ENCODE assay signal across 13 mouse cellular contexts in the genomic region with DNA sequence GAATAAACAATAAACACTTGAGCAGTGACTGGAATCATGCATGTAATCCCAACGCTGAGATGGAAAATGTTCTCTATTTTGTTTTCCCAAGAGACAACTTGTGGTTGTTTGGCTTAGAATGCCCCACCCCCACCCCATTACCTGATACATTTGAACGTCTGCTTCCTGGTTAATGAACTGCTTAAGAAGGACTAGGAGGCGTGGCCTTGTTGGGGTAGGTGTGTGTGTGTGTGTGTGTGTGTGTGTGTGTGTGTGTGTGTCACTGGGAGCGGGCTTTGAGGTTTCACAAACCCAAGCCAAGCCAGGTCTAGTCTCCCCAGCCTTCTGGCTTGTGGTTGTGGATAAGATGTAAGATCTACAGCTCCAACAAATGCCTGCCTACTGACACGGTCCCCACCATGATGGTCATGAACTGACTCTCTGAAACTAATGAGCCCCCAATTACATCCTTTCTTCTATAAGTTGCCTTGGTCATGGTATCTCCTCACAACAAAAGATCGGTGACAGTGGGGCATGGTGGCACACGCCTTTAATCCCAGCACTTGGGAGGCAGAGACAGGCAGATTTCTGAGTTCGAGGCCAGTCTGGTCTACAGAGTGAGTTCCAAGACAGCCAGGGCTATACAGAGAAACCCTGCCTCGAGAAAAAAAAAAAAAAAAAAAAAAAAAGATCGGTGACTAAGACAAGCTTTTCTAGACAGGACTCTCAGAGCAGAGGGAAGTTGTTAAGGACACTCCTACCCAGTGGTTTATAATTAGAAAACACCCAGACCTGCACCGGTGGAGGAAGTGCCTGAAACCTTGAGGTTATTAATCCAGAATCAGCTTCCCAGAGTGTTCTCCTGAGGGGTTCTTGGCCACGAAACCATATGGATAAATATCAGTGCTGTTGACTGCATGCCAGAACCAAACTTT. TPM values are rescaled to one million over a fixed set of nuclear protein-coding genes. Genes with fewer than 3 reads are reported as not detected.
DNase-seq lines count a peak whose midpoint lies in the region; ATAC-seq and TF ChIP-seq lines count a peak whose summit lies in the region.
"Had no signal": no experiment of that assay in that cellular context is flagged by ENCODE, and none has a peak within 500 bp of the region (broad histone marks: within the 10 kb centered on the region; RNA-seq: fewer than 3 reads in every experiment).

No protein-coding gene starts in this region.

- peak overlapping the region; percentile 64 for H3K4me2 ChIP-seq in forebrain, embryonic 12.5 days
- H3K4me2 ChIP-seq in forebrain, postnatal 0 days (ENCODE audit: low read depth), result no peak overlapping the region
- H3K4me2 ChIP-seq in neural tube, embryonic 12.5 days (replicated peaks), result no peak overlapping the region
- no peak overlapping the region for H3K4me2 ChIP-seq in neural tube, embryonic 15.5 days
- peak overlapping the region; percentile 75 for H3K4me2 ChIP-seq in liver, embryonic 13.5 days

- no peak overlapping the region for H3K4me3 ChIP-seq in forebrain, embryonic 12.5 days (replicated peaks)
- H3K4me3 ChIP-seq in forebrain, postnatal 0 days (ENCODE audit: low read depth, low read length), result no peak overlapping the region
- H3K4me3 ChIP-seq in neural tube, embryonic 12.5 days, result 0 out of 2 replicates have a peak overlapping the region, but pooled peaks have one; percentile 77
- H3K4me3 ChIP-seq in neural tube, embryonic 15.5 days (replicated peaks), result no peak overlapping the region
- peak overlapping the region; percentile 84 for H3K4me3 ChIP-seq in liver, embryonic 13.5 days (replicated peaks)

- H3K27ac ChIP-seq in forebrain, embryonic 12.5 days, result no peak overlapping the region
- no peak overlapping the region for H3K27ac ChIP-seq in forebrain, postnatal 0 days (ENCODE audit: low read depth, low read length)
- H3K27ac ChIP-seq in neural tube, embryonic 12.5 days, result no peak overlapping the region
- H3K27ac ChIP-seq in neural tube, embryonic 15.5 days (replicated peaks), result no peak overlapping the region
- peak overlapping the region; percentile 92; the same call in 1 of the 2 replicates for H3K27ac ChIP-seq in liver, embryonic 13.5 days

- no peaks in the 10 kb centered on the region for H3K27me3 ChIP-seq in forebrain, embryonic 12.5 days
- no peaks in the 10 kb centered on the region for H3K27me3 ChIP-seq in forebrain, postnatal 0 days (ENCODE audit: insufficient read depth, low read length)
- H3K27me3 ChIP-seq in neural tube, embryonic 12.5 days (replicated peaks), result no peaks in the 10 kb centered on the region
- H3K27me3 ChIP-seq in neural tube, embryonic 15.5 days (replicated peaks), result no peaks in the 10 kb centered on the region
- 0 out of 2 replicates have a peak, but pooled peaks cover under 1% of the 10 kb centered on the region for H3K27me3 ChIP-seq in liver, embryonic 13.5 days
- no peaks in the 10 kb centered on the region for H3K27me3 ChIP-seq in splenic B cell, adult 2 months (ENCODE audit: control insufficient read depth, insufficient read depth, low read length, poor library complexity, severe bottlenecking)
- H3K27me3 ChIP-seq: embryonic facial prominence, embryonic 12.5 days had no signal

- no peak for TF ChIP-seq CTCF in forebrain, postnatal 0 days (IDR thresholded peaks at IDR 0.05; ENCODE audit: low read depth)

- DNase-seq in forebrain, postnatal 0 days, result no peak
- no peak for DNase-seq in liver, embryonic 13.5 days
- DNase-seq in splenic B cell, adult 2 months (ENCODE audit: low read depth, low spot score), result peak; percentile 43
- DNase-seq in embryo, embryonic 11 days, result no peak

- H3K36me3 ChIP-seq in forebrain, embryonic 12.5 days (replicated peaks), result no peaks in the 10 kb centered on the region; the same call in 1 of the 2 replicates
- H3K36me3 ChIP-seq in forebrain, postnatal 0 days (ENCODE audit: insufficient read depth), result no peaks in the 10 kb centered on the region
- H3K36me3 ChIP-seq in neural tube, embryonic 12.5 days, result no peaks in the 10 kb centered on the region
- no peaks in the 10 kb centered on the region for H3K36me3 ChIP-seq in neural tube, embryonic 15.5 days
- H3K36me3 ChIP-seq in liver, embryonic 13.5 days, result peaks cover 4% of the 10 kb centered on the region; the same call in 1 of the 2 replicates
- H3K36me3 ChIP-seq in splenic B cell, adult 2 months (ENCODE audit: control insufficient read depth, insufficient read depth, low read length, poor library complexity, severe bottlenecking), result no peaks in the 10 kb centered on the region
- H3K36me3 ChIP-seq: embryonic facial prominence, embryonic 12.5 days had no signal

- no peaks in the 10 kb centered on the region for H3K9me3 ChIP-seq in forebrain, embryonic 12.5 days
- no peaks in the 10 kb centered on the region for H3K9me3 ChIP-seq in forebrain, postnatal 0 days (ENCODE audit: low read length)
- no peaks in the 10 kb centered on the region for H3K9me3 ChIP-seq in neural tube, embryonic 12.5 days
- no peaks in the 10 kb centered on the region for H3K9me3 ChIP-seq in neural tube, embryonic 15.5 days (replicated peaks)
- H3K9me3 ChIP-seq in liver, embryonic 13.5 days (replicated peaks), result no peaks in the 10 kb centered on the region
- H3K9me3 ChIP-seq: embryonic facial prominence, embryonic 12.5 days had no signal

- ATAC-seq in forebrain, embryonic 12.5 days (ENCODE audit: low FRiP score), result no peak
- ATAC-seq in forebrain, postnatal 0 days, result no peak
- no peak for ATAC-seq in neural tube, embryonic 12.5 days (ENCODE audit: low FRiP score, low read depth)
- no peak for ATAC-seq in neural tube, embryonic 15.5 days (ENCODE audit: low FRiP score)
- no peak for ATAC-seq in liver, embryonic 13.5 days (ENCODE audit: low read depth)
- ATAC-seq in inflammation-experienced regulatory T-cells, adult 6 months, result no peak

- 84% methylated on average over 12 of the region's 12 CpGs for WGBS in forebrain, embryonic 12.5 days
- WGBS in forebrain, postnatal 0 days, result 79% methylated on average over 12 of the region's 12 CpGs
- 84% methylated on average over 12 of the region's 12 CpGs for WGBS in neural tube, embryonic 12.5 days
- WGBS in neural tube, embryonic 15.5 days, result 72% methylated on average over 11 of the region's 12 CpGs
- WGBS in liver, embryonic 13.5 days (ENCODE audit: insufficient replicate concordance), result 46% methylated on average over 12 of the region's 12 CpGs

- H3K9ac ChIP-seq in forebrain, embryonic 12.5 days, result no peak overlapping the region
- H3K9ac ChIP-seq in forebrain, postnatal 0 days, result no peak overlapping the region
- no peak overlapping the region for H3K9ac ChIP-seq in neural tube, embryonic 12.5 days
- H3K9ac ChIP-seq in neural tube, embryonic 15.5 days (replicated peaks), result no peak overlapping the region
- no peak overlapping the region for H3K9ac ChIP-seq in liver, embryonic 13.5 days

- peaks cover 19% of the 10 kb centered on the region for H3K4me1 ChIP-seq in forebrain, embryonic 12.5 days
- H3K4me1 ChIP-seq in forebrain, postnatal 0 days (ENCODE audit: insufficient read depth), result 0 out of 2 replicates have a peak, but pooled peaks cover 5% of the 10 kb centered on the region
- peaks cover 13% of the 10 kb centered on the region for H3K4me1 ChIP-seq in neural tube, embryonic 12.5 days
- H3K4me1 ChIP-seq in neural tube, embryonic 15.5 days, result peaks cover 22% of the 10 kb centered on the region
- H3K4me1 ChIP-seq in liver, embryonic 13.5 days (replicated peaks), result peaks cover 63% of the 10 kb centered on the region

RNA-seq across cellular contexts. Expression of a gene that starts 1.0 kb away (rescaled TPM):
- polyA plus RNA-seq in forebrain, embryonic 12.5 days (2016; fragmentation: Nextera tagmentation; extraction: Ambion mirVana), result 109 and 114 TPM in 2 replicates
- 22.1 and 23.2 TPM in 2 replicates for total RNA-seq in forebrain, postnatal 0 days (2014; rRNA removed)
- 16.8 and 18.6 TPM in 2 replicates for polyA plus RNA-seq in forebrain, postnatal 0 days (2015; fragmentation: Nextera tagmentation; extraction: Ambion mirVana)
- 101 and 105 TPM in 2 replicates for polyA plus RNA-seq in neural tube, embryonic 12.5 days (2016; fragmentation: Nextera tagmentation; extraction: Ambion mirVana)
- polyA plus RNA-seq in neural tube, embryonic 15.5 days (2015; fragmentation: Nextera tagmentation; extraction: Ambion mirVana), result 19.1 and 23.8 TPM in 2 replicates
- 47.0 and 57.9 TPM in 2 replicates for polyA plus RNA-seq in liver, embryonic 13.5 days (2015; fragmentation: Nextera tagmentation; extraction: Ambion mirVana)
- polyA plus RNA-seq in inflammation-experienced regulatory T-cells, adult 6 months (2017; shearing (Covaris generic)), result 10 to 100 TPM; 40.8 to 58.9 (median 47.8) TPM

RNA-seq across cellular contexts. Expression of a gene that starts 17.3 kb away (rescaled TPM):
- not detected in 2 replicates for polyA plus RNA-seq in forebrain, embryonic 12.5 days (2016; fragmentation: Nextera tagmentation; extraction: Ambion mirVana)
- total RNA-seq in forebrain, postnatal 0 days (2014; rRNA removed), result not detected in 2 replicates
- not detected in 2 replicates for polyA plus RNA-seq in forebrain, postnatal 0 days (2015; fragmentation: Nextera tagmentation; extraction: Ambion mirVana)
- polyA plus RNA-seq in neural tube, embryonic 12.5 days (2016; fragmentation: Nextera tagmentation; extraction: Ambion mirVana), result not detected in 2 replicates
- polyA plus RNA-seq in neural tube, embryonic 15.5 days (2015; fragmentation: Nextera tagmentation; extraction: Ambion mirVana), result not detected in 2 replicates
- polyA plus RNA-seq in liver, embryonic 13.5 days (2015; fragmentation: Nextera tagmentation; extraction: Ambion mirVana), result not detected in 2 replicates
- polyA plus RNA-seq in inflammation-experienced regulatory T-cells, adult 6 months (2017; shearing (Covaris generic)), result not detected
- total RNA-seq: gastrocnemius, adult 8-10 months; heart, postnatal 4 days; layer of hippocampus, adult 8-10 months had no signal
- polyA plus RNA-seq: embryonic facial prominence, embryonic 12.5 days; liver, embryonic 16.5 days had no signal

RNA-seq across cellular contexts. Expression of a gene that starts 33.6 kb away (rescaled TPM):
- polyA plus RNA-seq in forebrain, embryonic 12.5 days (2016; fragmentation: Nextera tagmentation; extraction: Ambion mirVana), result 0.17 and 0.28 TPM in 2 replicates
- total RNA-seq in forebrain, postnatal 0 days (2014; rRNA removed), result 0.08 TPM in 1 of 2 replicates, not detected in the other
- polyA plus RNA-seq in forebrain, postnatal 0 days (2015; fragmentation: Nextera tagmentation; extraction: Ambion mirVana), result 0.21 and 0.42 TPM in 2 replicates
- polyA plus RNA-seq in neural tube, embryonic 12.5 days (2016; fragmentation: Nextera tagmentation; extraction: Ambion mirVana), result 0.06 TPM in 1 of 2 replicates, not detected in the other
- 0.03 and 0.13 TPM in 2 replicates for polyA plus RNA-seq in neural tube, embryonic 15.5 days (2015; fragmentation: Nextera tagmentation; extraction: Ambion mirVana)
- 0.03 TPM in 1 of 2 replicates, not detected in the other for polyA plus RNA-seq in liver, embryonic 13.5 days (2015; fragmentation: Nextera tagmentation; extraction: Ambion mirVana)
- polyA plus RNA-seq in inflammation-experienced regulatory T-cells, adult 6 months (2017; shearing (Covaris generic)), result not detected
- total RNA-seq: gastrocnemius, adult 8-10 months; heart, postnatal 4 days had no signal
- polyA plus RNA-seq: embryonic facial prominence, embryonic 12.5 days had no signal

RNA-seq across cellular contexts. Expression of a gene that starts 35.5 kb away (rescaled TPM):
- not detected in 2 replicates for polyA plus RNA-seq in forebrain, embryonic 12.5 days (2016; fragmentation: Nextera tagmentation; extraction: Ambion mirVana)
- total RNA-seq in forebrain, postnatal 0 days (2014; rRNA removed), result 0.08 and 0.33 TPM in 2 replicates
- not detected in 2 replicates for polyA plus RNA-seq in forebrain, postnatal 0 days (2015; fragmentation: Nextera tagmentation; extraction: Ambion mirVana)
- not detected in 2 replicates for polyA plus RNA-seq in neural tube, embryonic 12.5 days (2016; fragmentation: Nextera tagmentation; extraction: Ambion mirVana)
- polyA plus RNA-seq in neural tube, embryonic 15.5 days (2015; fragmentation: Nextera tagmentation; extraction: Ambion mirVana), result not detected in 2 replicates
- not detected in 2 replicates for polyA plus RNA-seq in liver, embryonic 13.5 days (2015; fragmentation: Nextera tagmentation; extraction: Ambion mirVana)
- not detected for polyA plus RNA-seq in inflammation-experienced regulatory T-cells, adult 6 months (2017; shearing (Covaris generic))
- total RNA-seq: gastrocnemius, adult 8-10 months; heart, postnatal 4 days had no signal
- polyA plus RNA-seq: embryonic facial prominence, embryonic 12.5 days; liver, embryonic 16.5 days had no signal

RNA-seq across cellular contexts. Expression of a gene that starts 55.0 kb away (rescaled TPM):
- polyA plus RNA-seq in forebrain, embryonic 12.5 days (2016; fragmentation: Nextera tagmentation; extraction: Ambion mirVana), result not detected in 2 replicates
- total RNA-seq in forebrain, postnatal 0 days (2014; rRNA removed), result not detected in 2 replicates
- polyA plus RNA-seq in forebrain, postnatal 0 days (2015; fragmentation: Nextera tagmentation; extraction: Ambion mirVana), result not detected in 2 replicates
- polyA plus RNA-seq in neural tube, embryonic 12.5 days (2016; fragmentation: Nextera tagmentation; extraction: Ambion mirVana), result not detected in 2 replicates
- polyA plus RNA-seq in neural tube, embryonic 15.5 days (2015; fragmentation: Nextera tagmentation; extraction: Ambion mirVana), result not detected in 2 replicates
- polyA plus RNA-seq in liver, embryonic 13.5 days (2015; fragmentation: Nextera tagmentation; extraction: Ambion mirVana), result not detected in 2 replicates
- not detected for polyA plus RNA-seq in inflammation-experienced regulatory T-cells, adult 6 months (2017; shearing (Covaris generic))
- total RNA-seq: gastrocnemius, adult 8-10 months; heart, postnatal 4 days; layer of hippocampus, adult 8-10 months had no signal
- polyA plus RNA-seq: embryonic facial prominence, embryonic 12.5 days; liver, embryonic 16.5 days had no signal

Comparison
In these comparisons a context has a peak if more than half of its experiments do, and no peak if none do; other contexts are left out.
1. H3K4me2 ChIP-seq: peak in forebrain, embryonic 12.5 days (single experiment) and liver, embryonic 13.5 days (single experiment); none in forebrain, postnatal 0 days (single experiment), neural tube, embryonic 12.5 days (single experiment) and neural tube, embryonic 15.5 days (single experiment).
2. H3K4me3 ChIP-seq: peak in neural tube, embryonic 12.5 days (single experiment) and liver, embryonic 13.5 days (single experiment); none in forebrain, embryonic 12.5 days (single experiment), forebrain, postnatal 0 days (single experiment) and neural tube, embryonic 15.5 days (single experiment).